Mouse (Mus musculus) cerebellum, adult 2 months (tissue): ENCODE measurements around the gene Syt2. TPM values are rescaled to one million over a fixed set of nuclear protein-coding genes. Genes with fewer than 3 reads are reported as not detected.
A peak's percentile ranks its signal among the peaks of the same experiment; 100 is the strongest.

Source experiments
- DNase-seq, 2 experiments: peaks; one replicate each; pipeline ENCODE4 v3.0.0; 2021
- H3K27ac ChIP-seq: fragments of 200-500 bp; 2 replicates; pipeline ENCODE4 v1.5.1; 2012; ENCODE audit warnings: low read length, control low read depth, inconsistent platforms; ENCODE audit not compliant: insufficient read depth
- H3K27me3 ChIP-seq: fragments of 200-500 bp; 2 replicates; pipeline ENCODE4 v1.6.1; 2012; ENCODE audit warnings: inconsistent platforms, mild to moderate bottlenecking, low read length, moderate library complexity; ENCODE audit not compliant: control insufficient read depth, insufficient read depth
- H3K4me1 ChIP-seq: fragments of 200-500 bp; 2 replicates; pipeline ENCODE4 v1.6.1; 2011; ENCODE audit warnings: low read length; ENCODE audit not compliant: control insufficient read depth, insufficient read depth
- H3K4me3 ChIP-seq: fragments of 200-500 bp; replicated peaks from 2 replicates; pipeline ENCODE3; 2011; ENCODE audit warnings: mild to moderate bottlenecking, low read depth, low read length, control low read depth; ENCODE audit not compliant: insufficient read depth
- CTCF ChIP-seq: fragments of 200-500 bp; IDR thresholded peaks from 2 replicates; pipeline ENCODE4 v1.5.1; 2011; ENCODE audit warnings: low read depth, mild to moderate bottlenecking, control low read depth, low read length, moderate library complexity, borderline replicate concordance; ENCODE audit not compliant: insufficient read depth
- POLR2A ChIP-seq: fragments of 200-500 bp; IDR thresholded peaks from 2 replicates; pipeline ENCODE4 v1.6.1; 2011; ENCODE audit warnings: low read length, control low read depth, borderline replicate concordance; ENCODE audit not compliant: insufficient read depth
- WGBS: fragments of 180-500 bp; shearing (Covaris S2); methylation state at CpG from one replicate; pipeline ENCODE4 v1.1.7; 2018; 5-methylcytosine and 5-hydroxymethylcytosine counted together
- polyA plus RNA-seq: library from polyadenylated mRNA; depleted of rRNA; stranded (reverse); fragments of >200 nt; gene quantifications from 2 replicates; pipeline ENCODE4 v1.2.3, GENCODE M21; 2012

Syt2 gene
- polyA plus RNA-seq, 1 experiment = 318 TPM

DNA sequence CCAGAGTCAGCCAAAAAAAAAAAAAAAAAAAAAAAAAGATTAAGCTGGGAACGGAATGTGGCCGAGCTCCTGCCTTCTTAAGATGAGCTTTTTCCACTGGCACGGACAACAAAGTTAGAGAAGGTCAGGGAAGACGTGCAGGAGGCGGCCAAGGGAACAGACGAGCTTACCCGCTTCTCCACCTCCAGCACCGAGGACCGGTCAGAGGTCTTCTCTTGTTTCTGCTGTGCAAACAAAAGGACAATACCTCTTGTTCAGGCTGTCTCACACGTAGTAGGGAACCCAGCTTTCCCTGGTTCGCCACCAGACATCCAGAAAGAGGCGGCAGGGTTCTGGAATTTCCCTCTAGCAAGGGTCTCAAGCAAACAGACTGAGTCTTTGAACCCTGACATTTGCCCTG is 126.8 kb downstream of the Syt2 start:
- WGBS = 69% methylated on average over 12 of the region's 12 CpGs
- Histone ChIP-seq H3K4me3 (no peak overlapping the region), H3K4me1 (peaks cover 5% of the 10 kb centered on the region; the same call in 1 of the 2 replicates)

DNA sequence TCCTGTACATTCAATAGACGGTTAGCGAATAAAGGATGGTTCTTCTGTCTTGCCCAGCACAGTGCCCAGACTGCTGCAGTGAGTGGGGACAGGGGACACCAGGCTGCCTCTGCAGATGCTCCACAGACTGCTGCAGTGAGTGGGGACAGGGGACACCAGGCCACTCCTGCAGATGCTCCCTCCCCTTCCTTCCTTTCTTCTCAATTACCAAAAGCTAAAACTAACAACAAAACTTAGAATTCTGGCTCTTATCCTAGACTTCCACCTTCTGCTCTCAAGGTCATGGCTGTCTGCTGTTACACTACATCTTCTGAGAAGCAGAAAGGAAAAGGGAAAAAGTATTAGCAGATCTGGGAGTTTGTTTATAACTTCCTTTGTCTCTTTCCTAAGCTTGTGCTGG is 127.8 kb downstream of the Syt2 start:
- Histone ChIP-seq H3K27ac (no peak overlapping the region), H3K4me3 (no peak overlapping the region), H3K27me3 (no peaks in the 10 kb centered on the region), H3K4me1 (peaks cover 5% of the 10 kb centered on the region; the same call in 1 of the 2 replicates)
- TF ChIP-seq CTCF (no peak), POLR2A (no peak)
- 71% methylated on average over 2 of the region's 2 CpGs for WGBS
- DNase-seq = no peak

More for the DNA sequence above, 126.8 kb downstream of the Syt2 start:
- TF ChIP-seq POLR2A = no peak
- TF ChIP-seq CTCF = no peak
- no peak for DNase-seq
- H3K27ac ChIP-seq = no peak overlapping the region
- H3K27me3 ChIP-seq = no peaks in the 10 kb centered on the region

DNA sequence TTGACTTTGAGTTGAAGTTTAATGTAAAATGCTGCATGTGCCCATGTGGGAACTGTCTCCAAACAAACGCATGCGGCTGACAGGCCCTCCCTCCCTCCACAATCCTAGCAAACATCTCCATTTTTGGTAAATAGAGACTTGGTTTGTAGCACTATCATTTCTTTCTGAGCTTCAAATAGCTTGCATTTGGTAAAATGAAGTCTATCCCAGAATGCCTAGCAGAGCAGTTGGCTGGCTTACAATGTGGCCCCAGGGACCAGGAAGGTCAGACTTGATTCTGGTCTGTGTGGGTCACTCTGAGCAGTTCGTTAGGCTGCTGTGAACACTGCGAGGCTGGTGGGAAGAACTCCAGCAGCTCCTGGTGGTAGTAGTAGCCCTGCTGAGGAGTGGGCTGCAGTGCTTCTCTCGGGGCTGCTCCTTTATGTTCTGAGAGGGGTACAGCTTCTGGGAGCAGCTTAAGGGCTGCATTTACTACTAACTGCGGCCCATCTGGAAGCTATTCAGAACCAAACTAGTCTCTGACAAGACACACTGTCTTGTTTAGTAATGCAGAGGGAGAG is 128.3 kb downstream of the Syt2 start:
- no peak overlapping the region for H3K4me3 ChIP-seq
- WGBS = 51% methylated on average over 6 of the region's 6 CpGs

DNA sequence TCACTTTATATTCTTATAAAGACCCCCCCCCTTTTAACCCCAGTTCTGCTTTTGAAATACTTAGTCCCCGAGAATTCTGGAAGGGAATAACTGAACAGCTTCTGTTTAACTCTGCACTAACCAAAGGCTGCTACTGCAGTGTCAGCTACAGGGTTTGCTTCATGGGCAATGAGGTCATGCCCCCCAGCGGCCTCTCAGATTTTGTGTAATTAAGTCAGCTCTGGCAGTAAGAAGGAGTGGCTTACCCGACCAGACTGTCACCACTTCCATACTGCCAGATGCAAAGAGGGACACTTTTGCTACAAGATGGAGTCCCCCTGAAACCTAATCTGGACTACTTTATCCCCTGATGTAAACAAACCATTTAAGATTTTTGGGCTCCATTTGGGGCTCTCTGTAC is 129.2 kb downstream of the Syt2 start:
- H3K4me1 ChIP-seq = peaks cover 5% of the 10 kb centered on the region; the same call in 1 of the 2 replicates
- no peak overlapping the region for H3K27ac ChIP-seq
- no peaks in the 10 kb centered on the region for H3K27me3 ChIP-seq
- no peak overlapping the region for H3K4me3 ChIP-seq
- 71% methylated on average over 3 of the region's 3 CpGs for WGBS
- TF ChIP-seq CTCF = no peak
- TF ChIP-seq POLR2A = no peak
- no peak for DNase-seq

More for the DNA sequence above, 128.3 kb downstream of the Syt2 start:
- Histone ChIP-seq H3K4me1 (peaks cover 5% of the 10 kb centered on the region; the same call in 1 of the 2 replicates), H3K27ac (no peak overlapping the region), H3K27me3 (no peaks in the 10 kb centered on the region)
- TF ChIP-seq POLR2A = no peak
- no peak for TF ChIP-seq CTCF
- DNase-seq = no peak

DNA sequence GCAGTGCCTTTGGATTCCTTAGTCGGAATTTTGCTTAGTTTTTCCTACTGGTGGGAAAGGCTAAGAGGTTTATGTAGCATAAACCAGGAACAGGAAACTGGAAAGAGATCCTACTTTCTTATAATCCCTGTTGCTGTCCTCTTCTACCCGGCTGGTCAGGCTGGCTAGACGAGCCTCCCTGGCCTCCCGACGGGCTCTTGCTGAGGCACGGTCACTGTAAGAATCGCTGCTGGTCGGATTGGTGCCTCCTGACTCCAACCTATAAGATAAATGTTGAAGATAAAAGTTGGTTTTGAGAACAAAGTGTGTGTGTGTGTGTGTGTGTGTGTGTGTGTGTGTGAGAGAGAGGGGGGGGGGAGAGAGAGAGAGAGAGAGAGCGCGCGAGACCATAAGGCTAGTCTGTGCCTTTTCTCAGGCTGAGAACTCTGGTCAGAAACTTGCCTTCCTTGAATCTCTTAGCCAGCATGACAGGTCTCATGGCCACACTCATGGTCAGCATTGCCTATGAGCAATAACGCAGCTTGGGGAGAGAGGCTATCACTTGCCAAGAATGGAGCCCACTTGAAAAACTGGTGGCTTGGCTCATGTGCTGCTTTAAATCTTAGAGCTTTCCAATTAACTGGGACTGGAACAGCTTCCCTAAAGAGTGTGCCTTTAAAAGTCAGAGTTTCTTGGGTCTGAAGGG is 130.9 kb downstream of the Syt2 start:
- TF ChIP-seq POLR2A = no peak
- no peak for TF ChIP-seq CTCF
- no peak overlapping the region for H3K4me3 ChIP-seq
- H3K4me1 ChIP-seq = peaks cover 5% of the 10 kb centered on the region; the same call in 1 of the 2 replicates
- WGBS = 90% methylated on average over 12 of the region's 12 CpGs
- no peak for DNase-seq
- no peak overlapping the region for H3K27ac ChIP-seq
- no peaks in the 10 kb centered on the region for H3K27me3 ChIP-seq

DNA sequence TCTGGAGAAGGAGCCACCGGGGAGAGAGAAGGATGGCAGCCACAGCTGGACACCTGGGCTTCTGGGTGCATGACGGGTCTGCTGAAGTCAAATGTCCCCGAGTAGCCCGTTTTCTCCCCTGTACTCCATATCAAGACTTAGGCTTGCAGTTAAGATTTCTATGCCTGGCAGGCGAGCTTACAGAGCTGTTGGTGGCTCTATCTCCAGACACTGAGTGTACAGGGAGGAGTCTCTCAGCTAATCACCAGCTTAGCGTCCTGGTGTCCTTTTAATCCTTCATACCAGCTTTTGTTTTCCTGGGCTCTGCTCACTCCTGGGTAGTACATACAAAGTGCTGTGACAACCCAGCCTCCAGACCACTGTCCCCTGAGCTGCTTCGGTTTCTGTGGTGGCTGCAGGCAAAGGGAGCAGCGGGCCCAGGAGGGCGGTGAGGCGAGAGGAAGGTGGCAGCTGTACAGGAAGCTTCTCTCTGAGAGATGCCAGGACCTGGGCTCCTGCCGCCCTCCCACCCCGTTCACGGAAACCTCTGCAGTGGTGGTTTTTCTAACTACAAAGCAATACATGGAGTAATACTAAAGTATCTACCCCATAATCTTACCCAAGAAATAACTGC is 131.6 kb downstream of the Syt2 start:
- no peak for TF ChIP-seq POLR2A
- no peak for TF ChIP-seq CTCF
- peaks cover 5% of the 10 kb centered on the region; the same call in 1 of the 2 replicates for H3K4me1 ChIP-seq
- H3K27ac ChIP-seq = no peak overlapping the region
- 33% methylated on average over 13 of the region's 13 CpGs for WGBS
- peak; percentile 48 to 50 for DNase-seq
- no peaks in the 10 kb centered on the region for H3K27me3 ChIP-seq
- no peak overlapping the region for H3K4me3 ChIP-seq

DNA sequence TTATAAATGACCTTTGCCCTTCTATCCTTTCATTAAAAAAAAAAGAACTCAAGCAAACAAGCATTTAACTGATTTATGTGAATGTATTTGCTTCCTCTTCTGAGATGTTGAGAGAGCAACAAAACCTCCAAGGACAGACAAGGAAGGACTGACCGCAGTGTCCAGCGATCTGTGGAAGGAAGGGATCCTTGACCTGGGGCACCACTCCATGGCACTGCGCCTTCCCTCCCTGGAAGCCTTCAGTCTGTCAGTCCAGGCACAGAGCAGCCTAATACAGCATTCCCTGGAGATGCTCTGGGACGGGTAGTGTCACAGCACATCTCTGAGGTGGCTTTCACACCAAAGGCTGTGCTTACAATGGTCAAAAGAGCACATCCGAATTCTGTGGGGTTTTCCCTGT is 136.3 kb downstream of the Syt2 start:
- WGBS = 86% methylated on average over 5 of the region's 5 CpGs
- peaks cover 5% of the 10 kb centered on the region; the same call in 1 of the 2 replicates for H3K4me1 ChIP-seq
- no peak overlapping the region for H3K27ac ChIP-seq
- H3K4me3 ChIP-seq = no peak overlapping the region
- H3K27me3 ChIP-seq = no peaks in the 10 kb centered on the region
- TF ChIP-seq POLR2A (no peak), CTCF (no peak)
- DNase-seq = no peak

DNA sequence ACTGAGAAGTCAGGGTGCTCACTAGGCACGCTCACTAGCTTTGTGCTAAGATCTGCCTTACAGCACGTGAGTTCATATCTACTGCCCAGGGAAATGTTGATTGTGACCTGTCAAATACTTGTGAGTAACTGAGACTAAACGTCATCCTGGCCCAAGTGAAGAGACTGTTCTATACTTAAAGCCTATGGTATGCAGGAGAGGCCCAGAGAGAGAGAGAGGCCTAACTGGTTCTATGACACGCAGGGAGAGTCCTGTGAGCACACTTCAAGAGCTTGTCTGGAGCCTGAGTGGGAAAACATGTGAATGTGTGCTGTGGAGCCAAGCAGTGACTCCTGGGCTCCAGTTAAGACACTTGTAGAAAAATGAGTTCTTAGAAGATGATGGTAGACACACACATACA is 137.5 kb downstream of the Syt2 start:
- Histone ChIP-seq H3K4me1 (no peaks in the 10 kb centered on the region), H3K27me3 (no peaks in the 10 kb centered on the region), H3K4me3 (no peak overlapping the region), H3K27ac (no peak overlapping the region)
- no peak for TF ChIP-seq CTCF
- TF ChIP-seq POLR2A = no peak
- WGBS = 96% methylated on average over 4 of the region's 4 CpGs
- DNase-seq = no peak
